Comparison of ENCODE assay signal across 8 mouse cellular contexts in the genomic region with DNA sequence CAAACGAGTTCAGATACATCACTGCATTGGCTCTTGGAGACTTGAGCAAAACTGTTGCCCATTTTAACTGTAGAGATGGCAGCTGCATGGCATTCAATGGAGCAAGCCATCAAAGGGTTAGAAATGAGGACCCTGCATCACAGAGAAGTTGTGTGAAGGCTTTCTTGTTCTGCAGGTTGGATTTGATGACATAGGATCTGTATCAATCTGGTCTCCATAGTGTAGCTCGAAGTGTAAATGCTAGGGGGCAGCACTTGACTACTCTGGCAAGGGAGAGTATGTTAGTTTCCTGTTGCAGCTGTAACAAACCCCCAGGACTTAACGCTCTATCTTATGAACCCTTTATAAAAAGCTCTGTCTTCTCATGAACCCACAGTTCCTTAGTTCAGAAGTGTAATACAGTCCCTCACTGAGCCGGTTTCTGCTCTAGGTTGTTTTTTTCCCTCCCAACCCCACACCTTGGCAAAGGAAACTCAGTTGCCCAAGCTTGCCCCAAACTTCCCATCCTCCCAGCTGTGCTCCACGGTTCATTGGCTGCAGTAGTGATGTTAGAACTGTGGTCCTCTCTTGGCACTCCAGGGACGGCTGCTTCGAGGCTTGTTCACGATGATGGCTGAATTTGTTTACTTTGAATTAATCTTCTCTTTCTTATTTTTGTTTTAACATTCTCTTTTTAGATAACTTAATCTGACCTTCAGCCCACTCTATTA.
DNase-seq lines count a peak whose midpoint lies in the region; ATAC-seq and TF ChIP-seq lines count a peak whose summit lies in the region.

No protein-coding gene starts in this region.

- H3K9me3 ChIP-seq in hindbrain, embryonic 10.5 days: no peaks in the 10 kb centered on the region
- no peaks in the 10 kb centered on the region for H3K9me3 ChIP-seq in hindbrain, embryonic 13.5 days
- H3K9me3 ChIP-seq in embryonic facial prominence, embryonic 14.5 days (ENCODE audit: control insufficient read depth, low read length): no peaks in the 10 kb centered on the region

- no peaks in the 10 kb centered on the region for H3K27me3 ChIP-seq in hindbrain, embryonic 10.5 days (ENCODE audit: insufficient read depth, poor library complexity, severe bottlenecking)
- H3K27me3 ChIP-seq in hindbrain, embryonic 13.5 days: no peaks in the 10 kb centered on the region
- H3K27me3 ChIP-seq in embryonic facial prominence, embryonic 14.5 days (replicated peaks; ENCODE audit: control insufficient read depth, insufficient read depth, low read length): no peaks in the 10 kb centered on the region
- H3K27me3 ChIP-seq in cerebellum, adult 2 months (ENCODE audit: control insufficient read depth, insufficient read depth, low read length): no peaks in the 10 kb centered on the region

- H3K4me1 ChIP-seq in hindbrain, embryonic 10.5 days (replicated peaks): no peaks in the 10 kb centered on the region
- H3K4me1 ChIP-seq in hindbrain, embryonic 13.5 days (replicated peaks): no peaks in the 10 kb centered on the region
- H3K4me1 ChIP-seq in embryonic facial prominence, embryonic 14.5 days (ENCODE audit: control insufficient read depth, insufficient read depth, low read length): peaks cover 8% of the 10 kb centered on the region; the same call in 1 of the 2 replicates
- no peaks in the 10 kb centered on the region for H3K4me1 ChIP-seq in cerebellum, adult 2 months (ENCODE audit: control insufficient read depth, insufficient read depth, low read length)

- no peaks in the 10 kb centered on the region for H3K36me3 ChIP-seq in hindbrain, embryonic 10.5 days
- H3K36me3 ChIP-seq in hindbrain, embryonic 13.5 days: no peaks in the 10 kb centered on the region
- no peaks in the 10 kb centered on the region for H3K36me3 ChIP-seq in embryonic facial prominence, embryonic 14.5 days (ENCODE audit: control insufficient read depth, insufficient read depth, low read length)

- H3K4me2 ChIP-seq in hindbrain, embryonic 13.5 days: no peak overlapping the region
- no peak overlapping the region for H3K4me2 ChIP-seq in embryonic facial prominence, embryonic 14.5 days (ENCODE audit: low read depth, low read length)

- peak; percentile 21 for DNase-seq in hindbrain, embryonic 10.5 days (ENCODE audit: low spot score)
- DNase-seq in 3T3-L1 (ENCODE audit: low read depth, low spot score): peak; percentile 75
- peak; percentile 61 for DNase-seq in NIH3T3 (ENCODE audit: low read depth)
- DNase-seq in embryonic facial prominence, embryonic 14.5 days (ENCODE audit: low spot score): peak; percentile 79
- peak; percentile 43 for DNase-seq in kidney, adult 9 months
- DNase-seq in mesoderm, embryonic 11.5 days (ENCODE audit: low read depth, low spot score): peak; percentile 39
- no peak for DNase-seq in cerebellum, adult 2 months

- no peak for ATAC-seq in hindbrain, embryonic 13.5 days (ENCODE audit: low FRiP score)
- peak; percentile 65; the same call in 1 of the 2 replicates for ATAC-seq in embryonic facial prominence, embryonic 14.5 days (ENCODE audit: low read depth)

- no peak overlapping the region for H3K27ac ChIP-seq in hindbrain, embryonic 10.5 days
- H3K27ac ChIP-seq in hindbrain, embryonic 13.5 days: no peak overlapping the region
- H3K27ac ChIP-seq in embryonic facial prominence, embryonic 14.5 days (replicated peaks; ENCODE audit: low read depth, low read length): no peak overlapping the region
- no peak overlapping the region for H3K27ac ChIP-seq in cerebellum, adult 2 months (ENCODE audit: insufficient read depth, low read length)

- WGBS in hindbrain, embryonic 10.5 days: 80% methylated on average over 8 of the region's 8 CpGs
- 74% methylated on average over 8 of the region's 8 CpGs for WGBS in hindbrain, embryonic 13.5 days
- 53% methylated on average over 8 of the region's 8 CpGs for WGBS in embryonic facial prominence, embryonic 14.5 days
- WGBS in cerebellum, adult 2 months: 56% methylated on average over 8 of the region's 8 CpGs

- no peak overlapping the region for H3K4me3 ChIP-seq in hindbrain, embryonic 10.5 days
- H3K4me3 ChIP-seq in hindbrain, embryonic 13.5 days: no peak overlapping the region
- no peak overlapping the region for H3K4me3 ChIP-seq in embryonic facial prominence, embryonic 14.5 days (ENCODE audit: low read depth, low read length)
- no peak overlapping the region for H3K4me3 ChIP-seq in cerebellum, adult 2 months (replicated peaks; ENCODE audit: insufficient read depth, low read depth, low read length)

- no peak overlapping the region for H3K9ac ChIP-seq in hindbrain, embryonic 13.5 days
- no peak overlapping the region for H3K9ac ChIP-seq in embryonic facial prominence, embryonic 14.5 days (ENCODE audit: low read depth, low read length)

- TF ChIP-seq CTCF in cerebellum, adult 2 months (IDR thresholded peaks at IDR 0.05; ENCODE audit: borderline replicate concordance, insufficient read depth, low read depth, low read length): no peak

- no peak for TF ChIP-seq POLR2A in cerebellum, adult 2 months (IDR thresholded peaks at IDR 0.05; ENCODE audit: borderline replicate concordance, insufficient read depth, low read length)

Comparison
In these comparisons a context has a peak if more than half of its experiments do, and no peak if none do; other contexts are left out.
1. DNase-seq: peak in hindbrain, embryonic 10.5 days (single experiment), 3T3-L1 (single experiment), NIH3T3 (single experiment), embryonic facial prominence, embryonic 14.5 days (single experiment), kidney, adult 9 months (single experiment) and mesoderm, embryonic 11.5 days (single experiment); none in cerebellum, adult 2 months (0 of 2).